Mouse (Mus musculus) MEL (cell line): ENCODE measurements around the gene Atg9b. TPM values are rescaled to one million over a fixed set of nuclear protein-coding genes. Genes with fewer than 3 reads are reported as not detected.

Experiments used
- DNase-seq: peaks from one replicate; pipeline ENCODE4 v3.0.0; 2011; ENCODE audit warnings: low read depth, low spot score
- H3K27ac ChIP-seq: 2 replicates; pipeline ENCODE4 v1.5.1; 2012; ENCODE audit warnings: low read depth, mild to moderate bottlenecking, control low read depth, low read length, moderate library complexity; ENCODE audit not compliant: control insufficient read depth
- H3K27me3 ChIP-seq, 2 experiments: fragments of 150-350 bp in 1 of 2; sonication (generic) in 1 of 2; 2 replicates each; pipeline ENCODE4 v1.6.1; 2012; ENCODE audit warnings: low read length in 2 of 2, mild to moderate bottlenecking in 2 of 2, improper control_type of control experiment in 1 of 2, moderate library complexity in 1 of 2; ENCODE audit not compliant: insufficient read depth in 2 of 2, control insufficient read depth in 1 of 2
- H3K36me3 ChIP-seq, 2 experiments: 2 replicates each; pipeline ENCODE4 v1.6.1; 2012 to 2014; ENCODE audit warnings: low read length in 2 of 2, improper control_type of control experiment in 1 of 2, inconsistent platforms in 1 of 2, mild to moderate bottlenecking in 1 of 2; ENCODE audit not compliant: insufficient read depth in 2 of 2, control insufficient read depth in 1 of 2
- H3K4me1 ChIP-seq, 2 experiments: fragments of 150-350 bp in 1 of 2; sonication (generic) in 1 of 2; 2 replicates each; pipeline ENCODE4 v1.6.1; 2012; ENCODE audit warnings: low read length in 2 of 2, improper control_type of control experiment in 1 of 2, mild to moderate bottlenecking in 1 of 2; ENCODE audit not compliant: insufficient read depth in 2 of 2, control insufficient read depth in 1 of 2
- H3K4me3 ChIP-seq, 2 experiments: fragments of 150-350 bp in 1 of 2; sonication (generic) in 1 of 2; 2 replicates each; pipeline ENCODE4 v1.5.1; 2012; ENCODE audit warnings: low read depth in 2 of 2, low read length in 2 of 2, mild to moderate bottlenecking in 2 of 2, moderate library complexity in 2 of 2, control low read depth in 1 of 2, improper control_type of control experiment in 1 of 2; ENCODE audit not compliant: control insufficient read depth in 1 of 2, insufficient read depth in 1 of 2
- H3K79me2 ChIP-seq: 2 replicates; pipeline ENCODE4 v1.6.1; 2012; ENCODE audit warnings: mild to moderate bottlenecking, low read length, moderate library complexity; ENCODE audit not compliant: control insufficient read depth, poor library complexity, insufficient read depth
- H3K9ac ChIP-seq: 2 replicates; pipeline ENCODE4 v1.6.1; 2012; ENCODE audit warnings: low read depth, mild to moderate bottlenecking, control low read depth, low read length, moderate library complexity; ENCODE audit not compliant: control insufficient read depth, poor library complexity, severe bottlenecking
- H3K9me3 ChIP-seq: fragments of 150-350 bp; sonication (generic); replicated peaks from 2 replicates; pipeline ENCODE4 v1.6.1; 2012; ENCODE audit warnings: mild to moderate bottlenecking, low read length, improper control_type of control experiment, moderate library complexity; ENCODE audit not compliant: insufficient read depth
- CHD1 ChIP-seq: IDR thresholded peaks from 2 replicates; pipeline ENCODE4 v1.6.1; 2012; ENCODE audit warnings: low read depth, mild to moderate bottlenecking, inconsistent platforms, low read length, improper control_type of control experiment
- CTCF ChIP-seq, 3 experiments: IDR thresholded peaks in 2 of 3; conservative IDR thresholded peaks in 1 of 3; 2 replicates each; pipeline ENCODE4 v1.5.1; 2011 to 2012; ENCODE audit warnings: low read length in 3 of 3, low read depth in 2 of 3, mild to moderate bottlenecking in 2 of 3, improper control_type of control experiment in 1 of 3, inconsistent platforms in 1 of 3, mixed read lengths in 1 of 3, moderate library complexity in 1 of 3; ENCODE audit not compliant: control insufficient read depth in 1 of 3, insufficient read depth in 1 of 3, poor library complexity in 1 of 3, severe bottlenecking in 1 of 3
- E2F4 ChIP-seq: IDR thresholded peaks from 2 replicates; pipeline ENCODE4 v1.6.1; 2011; ENCODE audit warnings: low read depth, low read length, improper control_type of control experiment, borderline replicate concordance
- EP300 ChIP-seq, 2 experiments: IDR thresholded peaks; 2 replicates each; pipeline ENCODE4 v1.6.1; 2011; ENCODE audit warnings: improper control_type of control experiment in 2 of 2, low read length in 2 of 2, low read depth in 1 of 2, mild to moderate bottlenecking in 1 of 2
- ETS1 ChIP-seq: IDR thresholded peaks from 2 replicates; pipeline ENCODE4 v1.6.1; 2012; ENCODE audit warnings: low read depth, mild to moderate bottlenecking, inconsistent platforms, low read length, improper control_type of control experiment, moderate library complexity
- GABPA ChIP-seq: IDR thresholded peaks from 2 replicates; pipeline ENCODE4 v1.6.1; 2012; ENCODE audit warnings: low read depth, mild to moderate bottlenecking, inconsistent platforms, low read length, improper control_type of control experiment, moderate library complexity
- GATA1 ChIP-seq: IDR thresholded peaks from 2 replicates; pipeline ENCODE4 v1.6.1; 2011; ENCODE audit warnings: low read depth, low read length, improper control_type of control experiment
- HCFC1 ChIP-seq: IDR thresholded peaks from 2 replicates; pipeline ENCODE4 v1.6.1; 2012; ENCODE audit warnings: low read depth, mild to moderate bottlenecking, inconsistent platforms, low read length, improper control_type of control experiment, moderate library complexity
- JUND ChIP-seq: IDR thresholded peaks from 2 replicates; pipeline ENCODE4 v1.6.1; 2011; ENCODE audit warnings: low read depth, mild to moderate bottlenecking, improper control_type of control experiment, low read length
- KAT2A ChIP-seq: conservative IDR thresholded peaks from 2 replicates; pipeline ENCODE4 v1.6.1; 2012; ENCODE audit warnings: low read depth, low read length, improper control_type of control experiment, inconsistent platforms
- MAFK ChIP-seq: IDR thresholded peaks from 2 replicates; pipeline ENCODE4 v1.6.1; 2011; ENCODE audit warnings: low read depth, mild to moderate bottlenecking, low read length, improper control_type of control experiment, borderline replicate concordance
- MAX ChIP-seq: IDR thresholded peaks from 2 replicates; pipeline ENCODE4 v1.6.1; 2011; ENCODE audit warnings: low read length, improper control_type of control experiment
- MAZ ChIP-seq: IDR thresholded peaks from 2 replicates; pipeline ENCODE4 v1.6.1; 2012; ENCODE audit warnings: low read depth, mild to moderate bottlenecking, inconsistent platforms, low read length, improper control_type of control experiment
- MEF2A ChIP-seq: IDR thresholded peaks from 2 replicates; pipeline ENCODE4 v1.6.1; 2014; ENCODE audit warnings: low read depth, mild to moderate bottlenecking, inconsistent platforms, low read length, improper control_type of control experiment; ENCODE audit not compliant: poor library complexity, insufficient replicate concordance, severe bottlenecking; ENCODE audit errors: extremely low read depth
- MXI1 ChIP-seq: IDR thresholded peaks from 2 replicates; pipeline ENCODE4 v1.6.1; 2011; ENCODE audit warnings: mild to moderate bottlenecking, low read depth, low read length, improper control_type of control experiment
- MYC ChIP-seq: IDR thresholded peaks from 2 replicates; pipeline ENCODE4 v1.6.1; 2011; ENCODE audit warnings: low read depth, mild to moderate bottlenecking, low read length, improper control_type of control experiment, moderate library complexity
- NELFE ChIP-seq: IDR thresholded peaks from 2 replicates; pipeline ENCODE4 v1.6.1; 2011; ENCODE audit warnings: low read depth, low read length, improper control_type of control experiment
- NRF1 ChIP-seq: IDR thresholded peaks from 2 replicates; pipeline ENCODE4 v1.6.1; 2014; ENCODE audit warnings: low read depth, mild to moderate bottlenecking, inconsistent platforms, low read length, improper control_type of control experiment, moderate library complexity; ENCODE audit not compliant: poor library complexity, insufficient read depth, severe bottlenecking
- POLR2A ChIP-seq, 2 experiments: IDR thresholded peaks; 2 replicates each; pipeline ENCODE4 v1.6.1; 2011 to 2012; ENCODE audit warnings: low read length in 2 of 2, mild to moderate bottlenecking in 2 of 2, control low read depth in 1 of 2, improper control_type of control experiment in 1 of 2, low read depth in 1 of 2, moderate library complexity in 1 of 2; ENCODE audit not compliant: control insufficient read depth in 1 of 2, insufficient read depth in 1 of 2, poor library complexity in 1 of 2
- POLR2AphosphoS2 ChIP-seq: IDR thresholded peaks from 2 replicates; pipeline ENCODE4 v1.6.1; 2011; ENCODE audit warnings: low read length, improper control_type of control experiment
- POLR2AphosphoS5 ChIP-seq: IDR thresholded peaks from 2 replicates; pipeline ENCODE4 v1.6.1; 2012; ENCODE audit warnings: low read depth, borderline replicate concordance, mild to moderate bottlenecking, inconsistent platforms, low read length, moderate library complexity, mixed read lengths
- RAD21 ChIP-seq: IDR thresholded peaks from 2 replicates; pipeline ENCODE4 v1.6.1; 2011; ENCODE audit warnings: mild to moderate bottlenecking, low read depth, low read length, improper control_type of control experiment
- RCOR1 ChIP-seq: IDR thresholded peaks from 2 replicates; pipeline ENCODE4 v1.6.1; 2012; ENCODE audit warnings: low read depth, mild to moderate bottlenecking, inconsistent platforms, low read length, improper control_type of control experiment
- SIN3A ChIP-seq: IDR thresholded peaks from 2 replicates; pipeline ENCODE4 v1.6.1; 2012; ENCODE audit warnings: low read length, improper control_type of control experiment, inconsistent platforms
- SMC3 ChIP-seq: IDR thresholded peaks from 2 replicates; pipeline ENCODE4 v1.6.1; 2011; ENCODE audit warnings: low read depth, low read length, improper control_type of control experiment
- TBP ChIP-seq: IDR thresholded peaks from 2 replicates; pipeline ENCODE4 v1.8.0; 2011; ENCODE audit warnings: low read depth, low read length, improper control_type of control experiment
- TCF12 ChIP-seq: IDR thresholded peaks from 2 replicates; pipeline ENCODE4 v1.6.1; 2014; ENCODE audit warnings: low read depth, mild to moderate bottlenecking, inconsistent platforms, low read length, improper control_type of control experiment, moderate library complexity
- USF1 ChIP-seq: IDR thresholded peaks from 2 replicates; pipeline ENCODE4 v1.6.1; 2014; ENCODE audit warnings: low read depth, mild to moderate bottlenecking, inconsistent platforms, low read length, improper control_type of control experiment, moderate library complexity
- ZC3H11A ChIP-seq: IDR thresholded peaks from 2 replicates; pipeline ENCODE4 v1.6.1; 2012; ENCODE audit warnings: low read depth, mild to moderate bottlenecking, inconsistent platforms, low read length, improper control_type of control experiment
- ZKSCAN1 ChIP-seq: IDR thresholded peaks from 2 replicates; pipeline ENCODE4 v1.6.1; 2012; ENCODE audit warnings: low read depth, mild to moderate bottlenecking, inconsistent platforms, low read length, improper control_type of control experiment, moderate library complexity
- ZMIZ1 ChIP-seq: IDR thresholded peaks from 2 replicates; pipeline ENCODE4 v1.6.1; 2012; ENCODE audit warnings: low read depth, mild to moderate bottlenecking, inconsistent platforms, low read length, improper control_type of control experiment, moderate library complexity
- polyA plus RNA-seq, 2 experiments: library from polyadenylated mRNA; stranded (reverse) in 1 of 2; unstranded in 1 of 2; fragments of >175 nt in 1 of 2; fragments of >200 nt in 1 of 2; gene quantifications; 2 replicates each; pipeline versions ENCODE4 v1.2.1 to v1.2.4; 2012; ENCODE audit warnings: low replicate concordance in 2 of 2, low read depth in 1 of 2; ENCODE audit not compliant: insufficient read length in 2 of 2, insufficient read depth in 1 of 2, missing spikeins in 1 of 2
- total RNA-seq: library from RNA; depleted of rRNA; stranded (reverse); fragments of 300-350 nt; gene quantifications from 2 replicates; pipeline ENCODE4 v1.2.3, GENCODE M21; 2012

Atg9b gene
- total and polyA plus RNA-seq, 3 experiments: 41.2 to 41.5 TPM; not detected in 1

GRCm38 (mm10) chr5:24394165-24394894, 2.4 kb upstream of the Atg9b start (continued):
- TF ChIP-seq NELFE (peak; percentile 70), MAZ (peak; percentile 90), E2F4 (no peak), EP300 (IDR thresholded peaks at IDR 0.05; ENCODE audit: low read depth in 1 of 2, low read length in 2 of 2) (no peak; a peak in 1 of 4 replicates)

- Histone ChIP-seq H3K4me1 (peaks cover 14 to 19% of the 10 kb centered on the region in 2 experiments), H3K79me2 (peaks cover 6% of the 10 kb centered on the region), H3K27ac (peak within 1 kb of the TSS; percentile 90), H3K4me3 (peak within 1 kb of the TSS; percentile 83 to 91), H3K36me3 (peaks cover 0 to 18% of the 10 kb centered on the region in 2 experiments; a peak in 3 of 4 replicates), H3K27me3 (no peaks in the 10 kb centered on the region), H3K9ac (peak within 1 kb of the TSS; percentile 85), H3K9me3 (no peaks in the 10 kb centered on the region)
- DNase-seq: peak; percentile 98
- TF ChIP-seq ZMIZ1 (no peak), KAT2A (no peak; the same call in 1 of the 2 replicates), HCFC1 (peak; percentile 76), POLR2A (IDR thresholded peaks at IDR 0.05; ENCODE audit: control insufficient read depth in 1 of 2, insufficient read depth in 1 of 2, low read depth in 1 of 2, low read length in 2 of 2, poor library complexity in 1 of 2) (peak; percentile 18 to 23; a peak in 1 of 4 replicates), ZKSCAN1 (no peak), GABPA (no peak), NELFE (peak; percentile 39; the same call in 1 of the 2 replicates), POLR2AphosphoS5 (no peak), MAX (peak; percentile 69), TCF12 (peak; percentile 57; the same call in 1 of the 2 replicates), EP300 (IDR thresholded peaks at IDR 0.05; ENCODE audit: low read depth in 1 of 2, low read length in 2 of 2) (peak; percentile 53 to 60; a peak in 2 of 4 replicates), ZC3H11A (peak; percentile 71), GATA1 (peak; percentile 27; the same call in 1 of the 2 replicates), MAFK (no peak; the same call in 1 of the 2 replicates), JUND (peak; percentile 94), MXI1 (peak; percentile 91), MAZ (peak; percentile 65; the same call in 1 of the 2 replicates), MYC (peak; percentile 94), NRF1 (no peak), CTCF (IDR thresholded peaks at IDR 0.05 in 2 of 3, conservative IDR thresholded peaks at IDR 0.05 in 1 of 3; ENCODE audit: control insufficient read depth in 1 of 3, insufficient read depth in 1 of 3, low read depth in 2 of 3, low read length in 3 of 3, poor library complexity in 1 of 3, severe bottlenecking in 1 of 3) (peak; percentile 87 to 99 (median 98)), ETS1 (peak; percentile 69; the same call in 1 of the 2 replicates), RAD21 (peak; percentile 68), MEF2A (no peak), USF1 (no peak), SIN3A (peak; percentile 85), SMC3 (peak; percentile 92), CHD1 (no peak), RCOR1 (no peak), TBP (peak; percentile 77), E2F4 (no peak), POLR2AphosphoS2 (no peak; the same call in 1 of the 2 replicates)
Observed at GRCm38 (mm10) chr5:24393392-24393997, 1.6 kb upstream of the Atg9b start, which contains the start of gene Abcb8. TSS of gene Abcb8 (plus strand) at chr5:24393663.
